Comparison of ENCODE assay signal across 13 mouse cellular contexts in genomic region chr13:18172334-18172733, GRCm38 (mm10).
A peak's percentile ranks its signal among the peaks of the same experiment; 100 is the strongest.
DNase-seq lines count a peak whose midpoint lies in the region; ATAC-seq and TF ChIP-seq lines count a peak whose summit lies in the region.
"Had no signal": no experiment of that assay in that cellular context is flagged by ENCODE, and none has a peak within 500 bp of the region (broad histone marks: within the 10 kb centered on the region; RNA-seq: fewer than 3 reads in every experiment).

No protein-coding gene starts in this region.

- WGBS in hindbrain, embryonic 14.5 days, result 35% methylated on average over 9 of the region's 9 CpGs
- 44% methylated on average over 9 of the region's 9 CpGs for WGBS in hindbrain, postnatal 0 days
- 27% methylated on average over 9 of the region's 9 CpGs for WGBS in kidney, embryonic 15.5 days
- 35% methylated on average over 9 of the region's 9 CpGs for WGBS in liver, embryonic 11.5 days

- no peaks in the 10 kb centered on the region for H3K4me1 ChIP-seq in hindbrain, embryonic 14.5 days (replicated peaks; ENCODE audit: control insufficient read depth, insufficient read depth, low read length)
- H3K4me1 ChIP-seq in hindbrain, postnatal 0 days (ENCODE audit: insufficient read depth, low read length), result 0 out of 2 replicates have a peak, but pooled peaks cover 3% of the 10 kb centered on the region
- H3K4me1 ChIP-seq in kidney, embryonic 15.5 days, result peaks cover 6% of the 10 kb centered on the region
- H3K4me1 ChIP-seq in liver, embryonic 11.5 days (replicated peaks; ENCODE audit: control insufficient read depth, insufficient read depth, low read length), result no peaks in the 10 kb centered on the region
- H3K4me1 ChIP-seq: neural tube, embryonic 12.5 days had no signal

- H3K36me3 ChIP-seq in hindbrain, embryonic 14.5 days (replicated peaks; ENCODE audit: control insufficient read depth, insufficient read depth), result no peaks in the 10 kb centered on the region
- H3K36me3 ChIP-seq in hindbrain, postnatal 0 days (ENCODE audit: insufficient read depth, low read length), result no peaks in the 10 kb centered on the region
- no peaks in the 10 kb centered on the region for H3K36me3 ChIP-seq in kidney, embryonic 15.5 days
- H3K36me3 ChIP-seq in liver, embryonic 11.5 days (ENCODE audit: control insufficient read depth, insufficient read depth, low read length), result no peaks in the 10 kb centered on the region
- H3K36me3 ChIP-seq: hindbrain, embryonic 10.5 days; limb, embryonic 10.5 days; neural tube, embryonic 12.5 days had no signal

- H3K4me3 ChIP-seq in hindbrain, embryonic 14.5 days (replicated peaks; ENCODE audit: low read length), result no peak overlapping the region
- H3K4me3 ChIP-seq in hindbrain, postnatal 0 days (ENCODE audit: low read length), result no peak overlapping the region
- H3K4me3 ChIP-seq in kidney, embryonic 15.5 days (replicated peaks), result no peak overlapping the region
- H3K4me3 ChIP-seq in liver, embryonic 11.5 days (ENCODE audit: low read depth, low read length), result no peak overlapping the region
- H3K4me3 ChIP-seq: hindbrain, embryonic 10.5 days; limb, embryonic 10.5 days; neural tube, embryonic 12.5 days had no signal

- intact Hi-C loops in left cerebral cortex, postnatal 25 days (cut with DNase I), result no loop called here

- H3K27me3 ChIP-seq in hindbrain, embryonic 14.5 days (ENCODE audit: control insufficient read depth, insufficient read depth, low read length), result no peaks in the 10 kb centered on the region
- no peaks in the 10 kb centered on the region for H3K27me3 ChIP-seq in hindbrain, postnatal 0 days (ENCODE audit: insufficient read depth, low read length)
- no peaks in the 10 kb centered on the region for H3K27me3 ChIP-seq in kidney, embryonic 15.5 days
- H3K27me3 ChIP-seq in liver, embryonic 11.5 days (replicated peaks; ENCODE audit: control insufficient read depth, insufficient read depth, low read length), result no peaks in the 10 kb centered on the region
- H3K27me3 ChIP-seq: neural tube, embryonic 12.5 days had no signal

- no peaks in the 10 kb centered on the region for H3K9me3 ChIP-seq in hindbrain, embryonic 14.5 days (ENCODE audit: control insufficient read depth, low read length)
- H3K9me3 ChIP-seq in hindbrain, postnatal 0 days (ENCODE audit: low read length), result no peaks in the 10 kb centered on the region
- no peaks in the 10 kb centered on the region for H3K9me3 ChIP-seq in kidney, embryonic 15.5 days (replicated peaks)
- no peaks in the 10 kb centered on the region for H3K9me3 ChIP-seq in liver, embryonic 11.5 days (ENCODE audit: control insufficient read depth, low read length)
- H3K9me3 ChIP-seq: hindbrain, embryonic 10.5 days; limb, embryonic 10.5 days; neural tube, embryonic 12.5 days had no signal

- no peak overlapping the region for H3K9ac ChIP-seq in hindbrain, embryonic 14.5 days
- H3K9ac ChIP-seq in hindbrain, postnatal 0 days (replicated peaks; ENCODE audit: low read length), result no peak overlapping the region
- H3K9ac ChIP-seq in kidney, embryonic 15.5 days, result no peak overlapping the region
- no peak overlapping the region for H3K9ac ChIP-seq in liver, embryonic 11.5 days (ENCODE audit: low read depth, low read length)
- H3K9ac ChIP-seq: neural tube, embryonic 12.5 days had no signal

- 0 out of 2 replicates have a peak overlapping the region, but pooled peaks have one; percentile 17 for H3K27ac ChIP-seq in hindbrain, embryonic 14.5 days
- H3K27ac ChIP-seq in hindbrain, postnatal 0 days, result no peak overlapping the region
- H3K27ac ChIP-seq in kidney, embryonic 15.5 days, result no peak overlapping the region
- no peak overlapping the region for H3K27ac ChIP-seq in liver, embryonic 11.5 days (ENCODE audit: low read depth, low read length)
- H3K27ac ChIP-seq: hindbrain, embryonic 10.5 days; limb, embryonic 10.5 days; neural tube, embryonic 12.5 days had no signal

- no peak for TF ChIP-seq CTCF in hindbrain, postnatal 0 days (IDR thresholded peaks at IDR 0.05; ENCODE audit: low read depth)

- no peak for ATAC-seq in hindbrain, embryonic 14.5 days (ENCODE audit: low FRiP score)
- ATAC-seq in hindbrain, postnatal 0 days, result no peak
- peak; percentile 74 for ATAC-seq in kidney, embryonic 15.5 days (replicated peaks; ENCODE audit: low FRiP score)
- 0 out of 2 replicates have a peak, but pooled peaks have one; percentile 20 for ATAC-seq in liver, embryonic 11.5 days (replicated peaks; ENCODE audit: low FRiP score)
- ATAC-seq: intestine, embryonic 16.5 days had no signal

- H3K4me2 ChIP-seq in hindbrain, embryonic 14.5 days (replicated peaks), result no peak overlapping the region
- no peak overlapping the region for H3K4me2 ChIP-seq in hindbrain, postnatal 0 days (ENCODE audit: low read depth, low read length)
- H3K4me2 ChIP-seq in kidney, embryonic 15.5 days, result no peak overlapping the region
- H3K4me2 ChIP-seq in liver, embryonic 11.5 days, result no peak overlapping the region
- H3K4me2 ChIP-seq: neural tube, embryonic 12.5 days had no signal

- DNase-seq in adrenal gland, adult (ENCODE audit: inconsistent age in 2 of 2, low spot score in 1 of 2), result peak; percentile 4 to 44
- no peak for DNase-seq in adrenal gland, postnatal 14 days
- DNase-seq in hindbrain, embryonic 14.5 days (ENCODE audit: low spot score), result no peak
- no peak for DNase-seq in hindbrain, postnatal 0 days (ENCODE audit: low spot score)
- DNase-seq in liver, embryonic 11.5 days (ENCODE audit: low spot score), result no peak
- DNase-seq in left cerebral cortex, postnatal 25 days (ENCODE audit: low spot score in 2 of 2), result no peak
- DNase-seq in right cerebral cortex, adult 2 months (ENCODE audit: low spot score in 2 of 2), result no peak
- DNase-seq: thymus, adult 2 months had no signal

Comparison
In these comparisons a context has a peak if more than half of its experiments do, and no peak if none do; other contexts are left out.
1. DNase-seq: peak in adrenal gland, adult (2 of 2); none in adrenal gland, postnatal 14 days (single experiment), hindbrain, embryonic 14.5 days (single experiment), hindbrain, postnatal 0 days (single experiment), liver, embryonic 11.5 days (single experiment), left cerebral cortex, postnatal 25 days (0 of 2) and right cerebral cortex, adult 2 months (0 of 2).
2. ATAC-seq: peak in kidney, embryonic 15.5 days (single experiment) and liver, embryonic 11.5 days (single experiment); none in hindbrain, embryonic 14.5 days (single experiment) and hindbrain, postnatal 0 days (single experiment).